Mouse (Mus musculus) liver, embryonic 16.5 days (tissue): ENCODE data around the gene Aifm3. TPM values are rescaled to one million over a fixed set of nuclear protein-coding genes. Genes with fewer than 3 reads are reported as not detected.

Experiments
- ATAC-seq: fragments of 200-750 bp; cut with Nextera tagmentation; 2 replicates; pipeline ENCODE4 v1.8.0; 2017; ENCODE audit warnings: low read depth, mild to moderate bottlenecking, moderate number of reproducible peaks, moderate library complexity
- H3K27ac ChIP-seq: fragments of 300-500 bp; sonication (generic); 2 replicates; pipeline ENCODE4 v1.5.1; 2014; ENCODE audit warnings: mild to moderate bottlenecking, low read length
- H3K27me3 ChIP-seq: fragments of 300-500 bp; sonication (generic); 2 replicates; pipeline ENCODE4 v1.6.1; 2014; ENCODE audit warnings: low read depth, low read length, mixed read lengths; ENCODE audit not compliant: control insufficient read depth, insufficient read depth
- H3K36me3 ChIP-seq: fragments of 300-500 bp; sonication (generic); 2 replicates; pipeline ENCODE4 v1.6.1; 2014; ENCODE audit warnings: mild to moderate bottlenecking; ENCODE audit not compliant: control insufficient read depth, insufficient read depth
- H3K4me1 ChIP-seq: fragments of 300-500 bp; sonication (generic); 2 replicates; pipeline ENCODE4 v1.6.1; 2014; ENCODE audit warnings: low read depth, low read length, mixed read lengths; ENCODE audit not compliant: control insufficient read depth
- H3K4me2 ChIP-seq: fragments of 300-500 bp; sonication (generic); 2 replicates; pipeline ENCODE4 v1.6.1; 2014; ENCODE audit warnings: low read depth, low read length, mixed read lengths
- H3K4me3 ChIP-seq: fragments of 300-500 bp; sonication (generic); 2 replicates; pipeline ENCODE4 v1.5.1; 2014; ENCODE audit warnings: low read depth, mild to moderate bottlenecking, low read length
- H3K9ac ChIP-seq: fragments of 300-500 bp; sonication (generic); 2 replicates; pipeline ENCODE4 v1.6.1; 2014; ENCODE audit warnings: low read depth, low read length
- H3K9me3 ChIP-seq: fragments of 300-500 bp; sonication (generic); replicated peaks from 2 replicates; pipeline ENCODE4 v1.6.1; 2016; ENCODE audit warnings: low read length; ENCODE audit not compliant: control insufficient read depth
- WGBS: fragments of 180-500 bp; shearing (Covaris S2); extraction: QIAGEN DNeasy Blood & Tissue Kit; methylation state at CpG from one replicate; pipeline ENCODE4 v1.1.7; 2014; ENCODE audit not compliant: insufficient replicate concordance; 5-methylcytosine and 5-hydroxymethylcytosine counted together
- polyA plus RNA-seq: library from polyadenylated mRNA; unstranded; fragments of >200 nt; fragmentation: Nextera tagmentation; extraction: Ambion mirVana; gene quantifications from 2 replicates; pipeline ENCODE4 v1.2.1, GENCODE M21; 2015

Gene Aifm3
- polyA plus RNA-seq, 1 experiment from 2014 or later = 6.3 TPM

GRCm38 (mm10) chr16:17529981-17530586, 40.7 kb downstream of the Aifm3 start:
- H3K9ac ChIP-seq = peak overlapping the region; percentile 88
- H3K4me3 ChIP-seq = peak overlapping the region; percentile 84
- H3K27me3 ChIP-seq = no peaks in the 10 kb centered on the region
- no peak for ATAC-seq
- H3K27ac ChIP-seq = peak overlapping the region; percentile 96
- H3K9me3 ChIP-seq = no peaks in the 10 kb centered on the region
- WGBS = 9% methylated on average over 17 of the region's 17 CpGs
- peaks cover 19% of the 10 kb centered on the region for H3K36me3 ChIP-seq
- H3K4me1 ChIP-seq = peaks cover 16% of the 10 kb centered on the region
- peak overlapping the region; percentile 96 for H3K4me2 ChIP-seq

- peaks cover 18% of the 10 kb centered on the region for H3K36me3 ChIP-seq
- under 1% methylated on average over 67 of the region's 67 CpGs for WGBS
- H3K4me2 ChIP-seq = peak within 1 kb of the TSS; percentile 96
- peak within 1 kb of the TSS; percentile 96 for H3K27ac ChIP-seq
- H3K4me3 ChIP-seq = peak within 1 kb of the TSS; percentile 84
- no peaks in the 10 kb centered on the region for H3K27me3 ChIP-seq
- H3K9ac ChIP-seq = peak within 1 kb of the TSS; percentile 88
- no peaks in the 10 kb centered on the region for H3K9me3 ChIP-seq
- peaks cover 16% of the 10 kb centered on the region for H3K4me1 ChIP-seq
- peak; percentile 96 for ATAC-seq
These were observed 41.4 kb downstream of the Aifm3 start, which contains the start of gene Thap7 for GRCm38 (mm10) chr16:17530640-17531288. Gene Thap7, minus strand, starts transcription at chr16:17531136.

GRCm38 (mm10) chr16:17532271-17532670, 42.9 kb downstream of the Aifm3 start:
- Histone ChIP-seq H3K4me1 (peaks cover 16% of the 10 kb centered on the region), H3K27me3 (no peaks in the 10 kb centered on the region), H3K36me3 (peaks cover 13% of the 10 kb centered on the region), H3K4me2 (no peak overlapping the region), H3K4me3 (no peak overlapping the region), H3K9ac (no peak overlapping the region), H3K9me3 (no peaks in the 10 kb centered on the region), H3K27ac (no peak overlapping the region)
- no peak for ATAC-seq
- WGBS = 57% methylated on average over 4 of the region's 4 CpGs

- Histone ChIP-seq H3K4me3 (no peak overlapping the region), H3K4me2 (no peak overlapping the region), H3K27ac (no peak overlapping the region), H3K4me1 (peaks cover 16% of the 10 kb centered on the region), H3K27me3 (no peaks in the 10 kb centered on the region), H3K9me3 (no peaks in the 10 kb centered on the region), H3K9ac (no peak overlapping the region), H3K36me3 (peaks cover 7% of the 10 kb centered on the region)
- 57% methylated on average over 14 of the region's 14 CpGs for WGBS
- no peak for ATAC-seq
These were observed 43.4 kb downstream of the Aifm3 start for GRCm38 (mm10) chr16:17532676-17533329.

- 76% methylated on average over 3 of the region's 3 CpGs for WGBS
- Histone ChIP-seq H3K9ac (no peak overlapping the region), H3K9me3 (no peaks in the 10 kb centered on the region), H3K27ac (no peak overlapping the region), H3K4me1 (peaks cover 2% of the 10 kb centered on the region), H3K36me3 (no peaks in the 10 kb centered on the region), H3K4me3 (no peak overlapping the region), H3K4me2 (no peak overlapping the region), H3K27me3 (peaks cover 3% of the 10 kb centered on the region; the same call in 1 of the 2 replicates)
- no peak for ATAC-seq
These were observed 47.2 kb downstream of the Aifm3 start for GRCm38 (mm10) chr16:17536584-17536983.

- no peak overlapping the region for H3K9ac ChIP-seq
- whole genome bisulfite sequencing = 42% methylated on average over 2 of the region's 2 CpGs
- peaks cover 3% of the 10 kb centered on the region; the same call in 1 of the 2 replicates for H3K27me3 ChIP-seq
- no peak for ATAC-seq
- H3K4me1 ChIP-seq = no peaks in the 10 kb centered on the region
- no peak overlapping the region for H3K4me3 ChIP-seq
- no peak overlapping the region for H3K27ac ChIP-seq
- no peaks in the 10 kb centered on the region for H3K9me3 ChIP-seq
- H3K4me2 ChIP-seq = no peak overlapping the region
- no peaks in the 10 kb centered on the region for H3K36me3 ChIP-seq
These were observed 53.2 kb downstream of the Aifm3 start for GRCm38 (mm10) chr16:17542632-17543031.

- no peaks in the 10 kb centered on the region for H3K9me3 ChIP-seq
- H3K27ac ChIP-seq = no peak overlapping the region
- no peaks in the 10 kb centered on the region for H3K36me3 ChIP-seq
- peaks cover 23% of the 10 kb centered on the region for H3K4me1 ChIP-seq
- 57% methylated on average over 7 of the region's 7 CpGs for whole genome bisulfite sequencing
- no peak overlapping the region for H3K4me2 ChIP-seq
- ATAC-seq = no peak
- H3K4me3 ChIP-seq = no peak overlapping the region
- no peak overlapping the region for H3K9ac ChIP-seq
- no peaks in the 10 kb centered on the region for H3K27me3 ChIP-seq
These were observed 63.4 kb downstream of the Aifm3 start for GRCm38 (mm10) chr16:17552837-17553236.

- H3K9ac ChIP-seq = peak overlapping the region; percentile 1; the same call in 1 of the 2 replicates
- H3K9me3 ChIP-seq = no peaks in the 10 kb centered on the region
- ATAC-seq = peak; percentile 85
- H3K27ac ChIP-seq = peak overlapping the region; percentile 48
- no peaks in the 10 kb centered on the region for H3K27me3 ChIP-seq
- H3K4me2 ChIP-seq = peak overlapping the region; percentile 77
- peaks cover 32% of the 10 kb centered on the region for H3K4me1 ChIP-seq
- 9% methylated on average over 18 of the region's 18 CpGs for WGBS
- no peaks in the 10 kb centered on the region for H3K36me3 ChIP-seq
- peak overlapping the region; percentile 47 for H3K4me3 ChIP-seq
These were observed 64.7 kb downstream of the Aifm3 start for GRCm38 (mm10) chr16:17553910-17554685.
